Mouse (Mus musculus): ENCODE results near the gene Ms4a4d.
"Not testable (repeated sequence)": the region's sequence is repeated elsewhere in the genome, so short reads cannot be mapped to it uniquely, and the experiment has no call there.

GRCm38 (mm10) chr19:11540166-11540821, 3.7 kb downstream of the Ms4a4d start:
- TF ChIP-seq CTCF (IDR thresholded peaks at IDR 0.05; ENCODE audit: low read depth, low read length); POLR2A (IDR thresholded peaks at IDR 0.05; ENCODE audit: extremely low read depth, insufficient read depth, low read length): not testable (repeated sequence)

All from liver, adult 2 months (tissue).